Mouse (Mus musculus): ENCODE measurements at regions not wholly inside any gene's neighbourhood (a gene's known extent, or its start where the extent isn't known, plus 50 kb on each side); places are given as distances from the start of the nearest gene placed in this dataset.

GRCm38 (mm10) chr7:88185120-88185796, 92.6 kb upstream of the Ctsc start:
- H3K4me3 ChIP-seq: no peak overlapping the region
- WGBS: 60% methylated on average over 6 of the region's 6 CpGs
- no peak for DNase-seq
- H3K4me1 ChIP-seq (ENCODE audit: control insufficient read depth, insufficient read depth, low read length): no peaks in the 10 kb centered on the region; the same call in 1 of the 2 replicates
- intact Hi-C loops (cut with DNase I): no loop called here
- TF ChIP-seq CTCF (IDR thresholded peaks at IDR 0.05) (no peak), POLR2A (IDR thresholded peaks at IDR 0.05; ENCODE audit: insufficient read depth, low read depth, low read length) (no peak), EP300 (IDR thresholded peaks at IDR 0.05; ENCODE audit: insufficient read depth, low read depth, low read length) (no peak)
- H3K36me3 ChIP-seq (ENCODE audit: control insufficient read depth, insufficient read depth, low read length): no peaks in the 10 kb centered on the region
- no peak overlapping the region for H3K27ac ChIP-seq
- H3K79me2 ChIP-seq (replicated peaks; ENCODE audit: control insufficient read depth, insufficient read depth, low read length): no peaks in the 10 kb centered on the region
- no peaks in the 10 kb centered on the region for H3K27me3 ChIP-seq (ENCODE audit: control insufficient read depth, insufficient read depth, low read length)
- H3K9ac ChIP-seq (ENCODE audit: low read depth, low read length): no peak overlapping the region

DNA sequence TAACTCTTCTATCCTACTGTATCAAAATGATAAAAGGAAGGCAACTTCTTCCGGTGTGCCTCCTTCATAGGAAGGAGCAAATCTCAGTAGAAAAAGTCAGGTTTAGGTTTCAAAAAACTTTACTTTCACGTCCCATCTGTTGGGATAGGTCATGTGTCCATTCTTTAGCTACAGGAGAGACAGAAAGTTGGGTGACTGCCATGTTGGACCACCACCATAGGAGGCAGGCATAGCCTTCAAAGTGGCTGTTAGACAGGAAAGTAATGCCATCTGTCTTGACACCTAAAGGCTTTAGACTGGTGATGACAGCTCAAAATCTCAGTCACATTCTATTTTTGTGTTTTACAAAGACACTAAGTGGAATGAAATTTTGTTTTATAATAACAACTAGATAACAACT, 90.3 kb upstream of the Ctsc start:
- Histone ChIP-seq H3K9ac (ENCODE audit: low read depth, low read length) (no peak overlapping the region), H3K27ac (no peak overlapping the region), H3K4me3 (no peak overlapping the region), H3K79me2 (replicated peaks; ENCODE audit: control insufficient read depth, insufficient read depth, low read length) (no peaks in the 10 kb centered on the region), H3K27me3 (ENCODE audit: control insufficient read depth, insufficient read depth, low read length) (no peaks in the 10 kb centered on the region), H3K36me3 (ENCODE audit: control insufficient read depth, insufficient read depth, low read length) (no peaks in the 10 kb centered on the region), H3K4me1 (ENCODE audit: control insufficient read depth, insufficient read depth, low read length) (no peaks in the 10 kb centered on the region; the same call in 1 of the 2 replicates)
- DNase-seq: no peak
- TF ChIP-seq POLR2A (IDR thresholded peaks at IDR 0.05; ENCODE audit: insufficient read depth, low read depth, low read length) (no peak), CTCF (IDR thresholded peaks at IDR 0.05) (no peak), EP300 (IDR thresholded peaks at IDR 0.05; ENCODE audit: insufficient read depth, low read depth, low read length) (no peak)
- WGBS: 44% methylated on average over 2 of the region's 2 CpGs
- intact Hi-C loops (cut with DNase I): no loop called here

DNA sequence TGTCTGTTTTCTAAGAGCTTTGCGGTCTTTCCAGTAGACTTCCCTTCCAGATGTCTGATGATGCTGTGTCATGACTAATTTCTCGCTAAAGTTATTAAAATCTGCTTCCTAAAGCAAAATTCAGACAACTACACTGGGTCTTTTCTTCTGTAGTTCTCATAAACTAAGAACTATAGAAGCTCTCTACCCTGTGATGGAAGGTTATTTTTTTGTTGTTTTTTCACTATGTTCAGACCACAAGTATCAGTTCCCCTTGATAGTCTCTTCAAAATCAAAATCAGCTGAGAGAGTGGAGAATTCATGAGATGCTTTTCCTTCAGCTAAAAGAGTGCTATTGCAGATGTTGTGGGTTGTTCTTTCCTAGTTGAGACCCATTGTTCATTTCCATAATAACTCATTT, 85.1 kb upstream of the Ctsc start:
- 70% methylated on average over 2 of the region's 2 CpGs for WGBS
- Histone ChIP-seq H3K36me3 (ENCODE audit: control insufficient read depth, insufficient read depth, low read length) (no peaks in the 10 kb centered on the region), H3K4me1 (ENCODE audit: control insufficient read depth, insufficient read depth, low read length) (no peaks in the 10 kb centered on the region), H3K79me2 (replicated peaks; ENCODE audit: control insufficient read depth, insufficient read depth, low read length) (no peaks in the 10 kb centered on the region), H3K4me3 (no peak overlapping the region), H3K27ac (no peak overlapping the region), H3K9ac (ENCODE audit: low read depth, low read length) (no peak overlapping the region), H3K27me3 (ENCODE audit: control insufficient read depth, insufficient read depth, low read length) (no peaks in the 10 kb centered on the region)
- intact Hi-C loops (cut with DNase I): no loop called here
- no peak for TF ChIP-seq CTCF (IDR thresholded peaks at IDR 0.05)
- TF ChIP-seq POLR2A (IDR thresholded peaks at IDR 0.05; ENCODE audit: insufficient read depth, low read depth, low read length): no peak
- no peak for TF ChIP-seq EP300 (IDR thresholded peaks at IDR 0.05; ENCODE audit: insufficient read depth, low read depth, low read length)
- no peak for DNase-seq

DNA sequence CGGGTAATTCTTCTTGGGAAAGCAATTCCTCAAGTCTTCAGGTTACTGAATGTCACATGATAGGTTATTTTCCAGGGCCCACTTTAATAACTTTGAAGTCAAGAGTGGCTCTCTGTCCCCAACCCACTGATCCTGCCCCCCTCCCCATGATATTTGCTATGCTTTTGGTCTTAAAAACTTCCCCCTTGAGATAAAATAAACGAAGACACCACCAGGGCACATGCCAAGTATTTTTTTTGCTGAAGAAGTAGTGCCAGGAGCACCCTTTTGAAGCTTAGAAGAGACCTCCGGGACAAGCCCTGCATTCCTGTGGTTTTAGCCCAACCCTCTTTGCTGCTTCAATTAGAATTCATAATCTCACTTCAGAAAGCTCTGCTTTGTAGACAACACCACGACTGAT, 78.8 kb upstream of the Ctsc start:
- 37% methylated on average over 4 of the region's 4 CpGs for WGBS
- no peak for TF ChIP-seq EP300 (IDR thresholded peaks at IDR 0.05; ENCODE audit: insufficient read depth, low read depth, low read length)
- TF ChIP-seq CTCF (IDR thresholded peaks at IDR 0.05): no peak
- no peak overlapping the region for H3K4me3 ChIP-seq

DNA sequence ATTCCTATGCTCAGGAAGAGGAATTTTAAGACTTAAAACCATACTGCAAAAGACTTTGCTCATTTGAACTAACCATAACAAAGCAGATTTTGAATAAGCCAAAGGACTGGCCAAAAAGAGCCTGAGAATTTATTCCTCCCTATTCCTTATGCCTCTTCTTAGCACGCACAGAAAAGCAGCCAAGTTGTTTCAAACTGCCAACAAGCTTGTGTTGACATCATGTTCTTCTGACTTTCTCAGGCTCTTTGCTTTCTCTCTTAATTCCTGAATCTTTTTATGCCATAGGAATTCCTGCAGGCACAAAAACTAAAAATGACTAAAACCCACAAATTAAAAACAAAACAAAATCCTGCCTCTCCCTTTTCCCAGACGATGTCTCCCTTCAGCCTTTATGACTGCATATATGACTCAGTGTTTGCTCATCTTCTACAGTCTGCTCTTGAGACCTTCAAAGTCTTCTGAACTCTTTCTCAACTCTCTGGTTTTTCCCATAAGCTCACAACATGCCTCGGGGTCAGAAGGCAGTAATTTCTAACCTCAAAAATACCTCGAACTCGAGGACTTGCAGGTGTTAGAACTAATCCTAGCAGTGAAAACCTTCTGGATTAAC, 77.9 kb upstream of the Ctsc start:
- H3K27ac ChIP-seq: peak overlapping the region; percentile 9; the same call in 1 of the 2 replicates
- 65% methylated on average over 5 of the region's 5 CpGs for WGBS
- H3K9ac ChIP-seq (ENCODE audit: low read depth, low read length): no peak overlapping the region
- intact Hi-C loops (cut with DNase I): no loop called here
- no peaks in the 10 kb centered on the region for H3K4me1 ChIP-seq (ENCODE audit: control insufficient read depth, insufficient read depth, low read length)
- no peaks in the 10 kb centered on the region for H3K36me3 ChIP-seq (ENCODE audit: control insufficient read depth, insufficient read depth, low read length)
- H3K79me2 ChIP-seq (replicated peaks; ENCODE audit: control insufficient read depth, insufficient read depth, low read length): no peaks in the 10 kb centered on the region
- H3K4me3 ChIP-seq: no peak overlapping the region
- TF ChIP-seq EP300 (IDR thresholded peaks at IDR 0.05; ENCODE audit: insufficient read depth, low read depth, low read length) (no peak), POLR2A (IDR thresholded peaks at IDR 0.05; ENCODE audit: insufficient read depth, low read depth, low read length) (no peak), CTCF (IDR thresholded peaks at IDR 0.05) (no peak)
- no peak for DNase-seq
- H3K27me3 ChIP-seq (ENCODE audit: control insufficient read depth, insufficient read depth, low read length): no peaks in the 10 kb centered on the region

More for the DNA sequence above, 78.8 kb upstream of the Ctsc start:
- no peak overlapping the region for H3K9ac ChIP-seq (ENCODE audit: low read depth, low read length)
- H3K27ac ChIP-seq: no peak overlapping the region
- no peaks in the 10 kb centered on the region for H3K27me3 ChIP-seq (ENCODE audit: control insufficient read depth, insufficient read depth, low read length)
- DNase-seq: no peak
- intact Hi-C loops (cut with DNase I): no loop called here
- H3K4me1 ChIP-seq (ENCODE audit: control insufficient read depth, insufficient read depth, low read length): no peaks in the 10 kb centered on the region
- no peaks in the 10 kb centered on the region for H3K36me3 ChIP-seq (ENCODE audit: control insufficient read depth, insufficient read depth, low read length)
- no peaks in the 10 kb centered on the region for H3K79me2 ChIP-seq (replicated peaks; ENCODE audit: control insufficient read depth, insufficient read depth, low read length)

DNA sequence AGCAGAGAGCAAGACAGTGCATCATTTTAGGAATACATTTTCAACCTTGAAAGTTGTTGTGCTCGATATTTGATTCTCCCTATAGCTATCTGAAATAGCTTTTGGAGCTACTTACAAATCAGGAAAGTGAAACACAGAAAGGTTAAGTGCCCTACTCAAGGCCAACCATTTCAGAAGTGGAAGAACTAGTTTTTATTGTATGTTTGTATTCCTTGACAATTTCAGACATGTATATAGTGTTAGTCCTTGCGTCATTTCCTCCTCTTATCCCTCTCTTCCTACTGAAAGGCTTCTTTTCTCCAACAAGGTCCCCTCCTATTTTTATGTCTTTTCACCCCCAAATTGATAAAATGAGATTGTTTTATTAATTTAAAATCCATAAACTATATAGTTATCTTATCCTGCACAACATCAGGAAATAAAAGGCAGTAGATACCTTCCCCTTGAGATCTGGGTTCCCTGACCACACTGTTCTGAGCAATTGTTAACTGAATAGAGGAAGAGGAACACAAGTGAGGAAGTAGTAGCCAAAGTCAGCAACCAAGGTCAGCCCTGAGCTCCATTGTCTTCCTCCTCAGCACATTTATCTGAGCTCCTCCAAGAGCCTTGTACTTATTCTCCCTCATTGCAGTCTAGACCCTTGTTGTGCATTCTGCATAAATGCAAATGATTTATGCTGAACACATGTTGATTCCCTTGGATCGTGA, 76.1 kb upstream of the Ctsc start:
- intact Hi-C loops (cut with DNase I): no loop called here

More for the DNA sequence above, 76.1 kb upstream of the Ctsc start:
- Histone ChIP-seq H3K27ac (no peak overlapping the region), H3K79me2 (replicated peaks; ENCODE audit: control insufficient read depth, insufficient read depth, low read length) (no peaks in the 10 kb centered on the region), H3K36me3 (ENCODE audit: control insufficient read depth, insufficient read depth, low read length) (no peaks in the 10 kb centered on the region), H3K4me3 (no peak overlapping the region), H3K4me1 (ENCODE audit: control insufficient read depth, insufficient read depth, low read length) (no peaks in the 10 kb centered on the region), H3K27me3 (ENCODE audit: control insufficient read depth, insufficient read depth, low read length) (no peaks in the 10 kb centered on the region), H3K9ac (ENCODE audit: low read depth, low read length) (no peak overlapping the region)
- no peak for DNase-seq
- TF ChIP-seq CTCF (IDR thresholded peaks at IDR 0.05): no peak
- no peak for TF ChIP-seq EP300 (IDR thresholded peaks at IDR 0.05; ENCODE audit: insufficient read depth, low read depth, low read length)
- TF ChIP-seq POLR2A (IDR thresholded peaks at IDR 0.05; ENCODE audit: insufficient read depth, low read depth, low read length): no peak
- 72% methylated on average over 3 of the region's 3 CpGs for WGBS

Measured in heart, adult 2 months (tissue).